Comparison of ENCODE assay signal across 23 mouse cellular contexts in genomic region chr8:114974336-114974950, GRCm38 (mm10).
DNase-seq lines count a peak whose midpoint lies in the region; ATAC-seq and TF ChIP-seq lines count a peak whose summit lies in the region.
"Had no signal": no experiment of that assay in that cellular context is flagged by ENCODE, and none has a peak within 500 bp of the region (broad histone marks: within the 10 kb centered on the region; RNA-seq: fewer than 3 reads in every experiment).

No protein-coding gene starts in this region.

- WGBS in heart, embryonic 10.5 days, result 44% methylated on average over 5 of the region's 5 CpGs
- WGBS in intestine, postnatal 0 days, result 77% methylated on average over 5 of the region's 5 CpGs
- WGBS in liver, embryonic 11.5 days, result 59% methylated on average over 5 of the region's 5 CpGs

- no peak overlapping the region for H3K4me3 ChIP-seq in heart, embryonic 10.5 days
- no peak overlapping the region for H3K4me3 ChIP-seq in intestine, postnatal 0 days (ENCODE audit: low read depth, low read length)
- H3K4me3 ChIP-seq in liver, embryonic 11.5 days (ENCODE audit: low read depth, low read length), result no peak overlapping the region
- H3K4me3 ChIP-seq: forebrain, embryonic 12.5 days; left cerebral cortex, adult 2 months; liver, embryonic 12.5 days; midbrain, embryonic 15.5 days; myocyte had no signal

- peak; percentile 12 for ATAC-seq in CD4-positive, CD25-positive, alpha-beta regulatory T cell, adult 4 months
- ATAC-seq in intestine, postnatal 0 days, result no peak
- ATAC-seq in liver, embryonic 11.5 days (replicated peaks; ENCODE audit: low FRiP score), result no peak
- ATAC-seq: hindbrain, postnatal 0 days; liver, embryonic 12.5 days; midbrain, embryonic 15.5 days had no signal

- H3K9ac ChIP-seq in intestine, postnatal 0 days (ENCODE audit: low read depth, low read length), result no peak overlapping the region
- H3K9ac ChIP-seq in liver, embryonic 11.5 days (ENCODE audit: low read depth, low read length), result no peak overlapping the region
- H3K9ac ChIP-seq: forebrain, embryonic 12.5 days; liver, embryonic 12.5 days; midbrain, embryonic 15.5 days had no signal

- no peaks in the 10 kb centered on the region for H3K9me3 ChIP-seq in heart, embryonic 10.5 days
- no peaks in the 10 kb centered on the region for H3K9me3 ChIP-seq in intestine, postnatal 0 days (ENCODE audit: control insufficient read depth)
- no peaks in the 10 kb centered on the region for H3K9me3 ChIP-seq in liver, embryonic 11.5 days (ENCODE audit: control insufficient read depth, low read length)
- H3K9me3 ChIP-seq: forebrain, embryonic 12.5 days; liver, embryonic 12.5 days; midbrain, embryonic 15.5 days had no signal

- H3K36me3 ChIP-seq in heart, embryonic 10.5 days, result no peaks in the 10 kb centered on the region
- H3K36me3 ChIP-seq in intestine, postnatal 0 days (ENCODE audit: control insufficient read depth, insufficient read depth), result no peaks in the 10 kb centered on the region
- no peaks in the 10 kb centered on the region for H3K36me3 ChIP-seq in liver, embryonic 11.5 days (ENCODE audit: control insufficient read depth, insufficient read depth, low read length)
- H3K36me3 ChIP-seq: forebrain, embryonic 12.5 days; G1E; liver, embryonic 12.5 days; midbrain, embryonic 15.5 days had no signal

- intact Hi-C loops in heart, postnatal 14 days (cut with DNase I), result loop anchor here (5.0 to 10.0 kb wide), 2 partner anchors 522 to 730 kb away; partner anchors contain the start of gene Maf

- H3K4me2 ChIP-seq in intestine, postnatal 0 days (replicated peaks; ENCODE audit: low read depth), result no peak overlapping the region
- H3K4me2 ChIP-seq in liver, embryonic 11.5 days, result no peak overlapping the region
- H3K4me2 ChIP-seq: forebrain, embryonic 12.5 days; liver, embryonic 12.5 days; midbrain, embryonic 15.5 days had no signal

- H3K4me1 ChIP-seq in heart, embryonic 10.5 days, result peaks cover 37% of the 10 kb centered on the region
- H3K4me1 ChIP-seq in intestine, postnatal 0 days (replicated peaks; ENCODE audit: control insufficient read depth, insufficient read depth, low read length), result no peaks in the 10 kb centered on the region
- no peaks in the 10 kb centered on the region; the same call in 1 of the 2 replicates for H3K4me1 ChIP-seq in liver, embryonic 11.5 days (replicated peaks; ENCODE audit: control insufficient read depth, insufficient read depth, low read length)
- H3K4me1 ChIP-seq: midbrain, embryonic 15.5 days had no signal

- H3K27ac ChIP-seq in heart, embryonic 10.5 days, result peak overlapping the region; percentile 53; the same call in 1 of the 2 replicates
- H3K27ac ChIP-seq in intestine, postnatal 0 days (ENCODE audit: low read depth, low read length), result no peak overlapping the region
- H3K27ac ChIP-seq in liver, embryonic 11.5 days (ENCODE audit: low read depth, low read length), result no peak overlapping the region
- H3K27ac ChIP-seq: forebrain, embryonic 12.5 days; hindbrain, postnatal 0 days; left cerebral cortex, adult 2 months; liver, embryonic 12.5 days; midbrain, embryonic 15.5 days had no signal

- TF ChIP-seq CTCF in intestine, postnatal 0 days (IDR thresholded peaks at IDR 0.05; ENCODE audit: low read depth), result no peak

- H3K27me3 ChIP-seq in heart, embryonic 10.5 days (ENCODE audit: insufficient read depth, poor library complexity, severe bottlenecking), result no peaks in the 10 kb centered on the region
- 0 out of 2 replicates have a peak, but pooled peaks cover 3% of the 10 kb centered on the region for H3K27me3 ChIP-seq in intestine, postnatal 0 days (replicated peaks; ENCODE audit: control insufficient read depth, insufficient read depth, low read length)
- H3K27me3 ChIP-seq in liver, embryonic 11.5 days (replicated peaks; ENCODE audit: control insufficient read depth, insufficient read depth, low read length), result no peaks in the 10 kb centered on the region
- H3K27me3 ChIP-seq: liver, embryonic 12.5 days; midbrain, embryonic 15.5 days had no signal

- peak; percentile 34 for DNase-seq in heart, adult 8-10 months (ENCODE audit: low spot score)
- DNase-seq in heart, postnatal 14 days, result no peak
- DNase-seq in heart, embryonic 10.5 days (ENCODE audit: low spot score), result no peak
- peak; percentile 83 for DNase-seq in induced T-regulatory cell, adult 2 months (ENCODE audit: low read depth)
- no peak for DNase-seq in embryo, embryonic 11 days
- DNase-seq in liver, embryonic 11.5 days (ENCODE audit: low spot score), result no peak
- DNase-seq: cerebellum, adult 8-10 months; gastrocnemius, postnatal 25 days; kidney, adult 8-10 months; kidney, postnatal 4 days; layer of hippocampus, adult 9-11 months; lung, adult 2 months; right cerebral cortex, postnatal 14 days; spleen, adult 18-20 months had no signal

Comparison
In these comparisons a context has a peak if more than half of its experiments do, and no peak if none do; other contexts are left out.
1. DNase-seq: peak in heart, adult 8-10 months (single experiment) and induced T-regulatory cell, adult 2 months (single experiment); none in heart, postnatal 14 days (0 of 2), heart, embryonic 10.5 days (single experiment), embryo, embryonic 11 days (single experiment) and liver, embryonic 11.5 days (single experiment).